Mouse (Mus musculus) E14TG2a.4 (cell line): ENCODE data around the gene Gstt4.

Source experiments
- CTCF ChIP-seq: conservative IDR thresholded peaks from 2 replicates; pipeline ENCODE4 v1.5.1; 2014; ENCODE audit warnings: low read length
- NANOG ChIP-seq: IDR thresholded peaks from 2 replicates; pipeline ENCODE4 v1.6.1; 2014; ENCODE audit warnings: borderline replicate concordance, low read length, mixed read lengths
- POU5F1 ChIP-seq: IDR thresholded peaks from 2 replicates; pipeline ENCODE4 v1.6.1; 2014; ENCODE audit warnings: low read length, borderline replicate concordance

DNA sequence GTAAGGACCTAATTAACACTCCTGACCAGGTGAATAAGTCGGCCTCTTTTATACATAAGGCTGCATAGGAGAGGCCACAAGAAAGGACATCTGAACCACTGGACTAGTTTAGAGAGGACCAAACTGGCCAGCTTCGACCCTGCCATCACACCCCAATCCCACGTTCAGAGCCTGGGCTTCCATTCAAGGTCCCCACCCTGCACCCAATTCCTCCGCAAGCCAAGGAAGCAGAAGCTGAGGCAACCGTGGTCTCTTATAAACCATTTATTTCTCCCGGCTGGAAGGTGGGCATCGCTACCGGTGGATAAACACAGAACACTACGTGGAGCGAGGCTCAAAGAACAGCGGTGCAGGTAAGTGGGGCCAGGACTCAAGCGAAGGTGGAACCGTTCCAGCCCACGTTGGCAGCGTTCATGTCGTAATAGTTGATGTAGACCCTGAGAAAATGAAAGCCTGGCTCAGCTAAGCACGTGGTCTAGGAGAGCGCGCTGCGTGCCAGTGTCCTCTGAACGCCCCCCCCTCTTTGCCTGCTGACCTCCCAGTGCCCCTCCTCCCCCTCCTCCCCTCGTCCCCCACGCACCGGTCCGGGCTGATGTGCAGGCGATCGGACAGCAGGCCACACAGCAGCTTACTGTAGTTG is 36.9 kb upstream of the Gstt4 start:
- TF ChIP-seq CTCF, result no peak
- TF ChIP-seq POU5F1, result no peak
- no peak for TF ChIP-seq NANOG
